Mouse (Mus musculus) left cerebral cortex, adult 18-20 months (tissue): Measurements from ENCODE around the gene Xylt2. TPM values are rescaled to one million over a fixed set of nuclear protein-coding genes. Genes with fewer than 3 reads are reported as not detected.
A peak's percentile ranks its signal among the peaks of the same experiment; 100 is the strongest.
"Not testable (repeated sequence)": the region's sequence is repeated elsewhere in the genome, so short reads cannot be mapped to it uniquely, and the experiment has no call there.

Source experiments
- DNase-seq, 2 experiments: peaks; one replicate each; pipeline ENCODE4 v3.0.0; 2021 to 2022; ENCODE audit warnings: low spot score in 2 of 2, mixed read lengths in 1 of 2
- long read RNA-seq, 2 experiments: library from polyadenylated mRNA; stranded (forward); transcript quantifications; one replicate each; pipeline ENCODE4 v2.0.0; 2021
- total RNA-seq, 2 experiments: library from RNA; stranded (reverse); gene quantifications; 2 replicates each; pipeline ENCODE4 v1.2.3; 2021

The Xylt2 gene
- total RNA-seq, result 10 to 100 TPM; 20.7 to 22.6 TPM
- long read RNA-seq, experiment 1, transcript Xylt2-201 (11 exons, 3,442 nt), result major isoform, 13 of 34 reads
- long read RNA-seq, experiment 1, partial matches to known transcripts, result 6 of 34 reads
- long read RNA-seq, experiment 1, other reads (novel, unspliced or antisense), result 15 of 34 reads
- long read RNA-seq, experiment 2, transcript Xylt2-201 (11 exons, 3,442 nt), result major isoform, 20 of 39 reads
- long read RNA-seq, experiment 2, partial matches to known transcripts, result 2 of 39 reads
- long read RNA-seq, experiment 2, other reads (novel, unspliced or antisense), result 17 of 39 reads

- DNase-seq, result peak; percentile 82 to 91
Observed at GRCm38 (mm10) chr11:94676754-94677606, at the start of gene Xylt2. Gene Xylt2 (minus strand): TSS chr11:94677515.

- DNase-seq, result no peak
Observed at GRCm38 (mm10) chr11:94719216-94719615, 41.9 kb upstream of the Xylt2 start.

- DNase-seq, result no peak
Observed at GRCm38 (mm10) chr11:94718113-94718909, 41.0 kb upstream of the Xylt2 start.

DNA sequence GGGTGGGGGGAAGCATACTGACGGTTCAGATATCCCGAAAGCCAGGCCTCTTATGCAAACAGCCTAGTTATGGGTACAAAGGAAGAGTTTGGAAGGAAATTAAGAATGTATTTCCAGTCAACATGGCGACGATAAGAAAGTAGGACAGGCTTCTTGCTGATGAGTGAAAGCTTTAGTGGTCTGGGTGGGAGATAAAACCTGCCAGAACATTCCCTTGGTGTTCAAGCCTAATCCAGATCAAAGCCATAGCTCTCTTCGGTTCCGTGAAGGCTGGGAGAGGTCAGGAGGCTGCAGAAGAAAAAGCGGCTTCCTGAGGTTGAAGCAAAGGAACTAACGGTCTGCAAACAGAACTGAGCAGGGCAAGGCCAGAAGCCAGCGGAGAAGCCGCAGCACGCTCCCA lies 39.9 kb upstream of the Xylt2 start:
- no peak for DNase-seq

DNA sequence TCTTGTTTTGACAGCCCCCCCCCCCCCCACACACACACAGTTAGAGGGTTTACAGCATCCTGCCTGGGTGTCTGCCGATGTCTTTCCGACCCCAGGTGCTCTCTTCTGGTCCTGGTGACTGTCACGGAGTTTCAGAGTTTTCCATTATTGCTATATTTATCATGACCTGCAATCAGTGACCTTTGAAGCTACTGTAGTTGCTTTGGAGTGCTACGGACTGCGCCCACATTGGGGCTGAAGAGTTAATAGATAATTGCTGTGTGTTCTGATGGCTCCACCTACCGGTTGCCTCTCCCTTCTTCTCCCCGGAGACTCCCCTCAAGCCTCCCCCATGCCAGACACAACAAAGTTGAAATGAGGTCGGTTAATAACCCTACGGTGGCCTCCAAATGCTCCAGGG lies 39.4 kb upstream of the Xylt2 start:
- no peak for DNase-seq

GRCm38 (mm10) chr11:94715622-94716021 lies 38.3 kb upstream of the Xylt2 start:
- DNase-seq, result peak; percentile 25 to 38

- no peak for DNase-seq
Observed at GRCm38 (mm10) chr11:94713246-94713860, 36.0 kb upstream of the Xylt2 start.

DNA sequence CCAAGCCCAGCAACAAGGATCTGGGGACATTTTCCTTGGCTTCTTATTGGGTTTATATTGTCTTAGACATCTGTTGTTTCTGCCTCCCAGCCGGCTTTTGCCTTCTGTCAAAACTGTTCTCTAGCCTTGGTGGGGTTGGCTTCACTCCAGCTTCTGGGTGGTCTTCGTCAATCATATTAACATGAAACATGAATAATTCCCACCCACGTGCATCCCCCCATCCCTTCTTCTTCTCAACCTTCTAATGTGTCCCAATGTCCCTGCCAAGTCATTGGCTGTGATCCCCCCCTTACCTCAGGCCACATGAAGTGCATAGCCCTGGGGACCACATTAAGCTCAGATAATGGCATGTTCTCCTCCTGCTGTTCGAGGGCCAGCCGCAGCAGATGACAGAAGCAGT lies 27.2 kb upstream of the Xylt2 start, which contains the start of gene Gm11541:
Gene Gm11541, minus strand, starts transcription at position 28 of the 400 bp plus-strand sequence.
- DNase-seq, result no peak

- no peak for DNase-seq
Observed at GRCm38 (mm10) chr11:94704020-94704419, 26.7 kb upstream of the Xylt2 start.

DNA sequence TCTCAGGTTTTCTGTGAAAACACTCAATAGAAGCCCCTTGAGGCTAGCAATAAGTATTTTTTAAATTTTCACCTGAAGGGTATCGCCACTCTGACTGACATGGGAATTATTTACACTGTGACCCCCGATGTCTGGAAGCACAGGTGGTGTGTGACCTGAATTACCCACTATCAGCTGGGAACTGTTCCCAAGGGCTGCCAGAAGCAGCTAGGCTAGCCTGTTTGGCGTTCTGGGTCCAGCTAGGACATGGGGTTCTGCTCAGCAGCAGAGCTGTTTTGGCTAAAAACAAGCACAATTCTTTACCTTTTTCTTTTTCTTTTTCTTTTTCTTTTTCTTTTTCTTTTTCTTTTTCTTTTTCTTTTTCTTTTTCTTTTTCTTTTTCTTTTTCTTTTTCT lies 24.9 kb upstream of the Xylt2 start:
- no peak for DNase-seq

DNA sequence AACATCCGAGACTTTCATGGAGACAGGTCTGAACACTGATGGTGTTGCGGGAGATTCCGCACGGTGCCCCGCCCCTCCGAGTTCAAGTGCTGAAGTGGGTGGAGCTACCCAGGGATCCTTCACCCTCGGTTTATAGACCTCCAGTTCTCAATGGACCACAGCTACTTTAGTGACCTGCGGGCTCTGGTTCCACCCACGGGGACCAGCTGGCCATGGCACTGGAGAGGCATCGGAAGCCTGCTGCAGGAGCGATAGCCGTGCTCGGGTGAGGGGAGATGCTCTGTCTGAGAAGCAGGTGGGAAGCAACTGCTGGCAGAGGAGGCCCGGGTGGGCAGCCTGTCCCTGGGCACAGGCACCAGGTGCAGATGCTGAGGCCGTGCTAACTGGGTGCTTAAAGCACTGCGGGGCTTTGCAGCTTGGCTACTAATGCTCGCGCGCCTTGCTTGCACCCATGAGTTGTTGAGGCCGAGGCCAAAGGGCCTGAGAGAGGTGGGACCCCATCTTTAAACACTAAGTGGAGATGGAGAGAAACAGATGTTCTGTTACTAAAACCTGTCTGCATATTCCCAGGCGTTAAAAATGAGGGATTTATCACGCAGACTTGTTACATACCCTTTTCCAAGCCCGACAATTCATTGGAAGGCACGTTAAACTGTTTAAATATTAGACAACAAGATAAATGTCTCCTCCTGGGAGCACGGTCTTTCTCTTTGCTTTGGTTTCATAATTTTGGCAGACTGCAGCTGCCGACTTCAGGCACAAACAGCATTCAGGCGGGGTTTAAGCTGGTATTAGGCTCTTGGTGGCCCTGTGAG lies 24.3 kb upstream of the Xylt2 start:
- DNase-seq, result no peak

- no peak for DNase-seq
Observed at GRCm38 (mm10) chr11:94699399-94699798, 22.1 kb upstream of the Xylt2 start.

DNA sequence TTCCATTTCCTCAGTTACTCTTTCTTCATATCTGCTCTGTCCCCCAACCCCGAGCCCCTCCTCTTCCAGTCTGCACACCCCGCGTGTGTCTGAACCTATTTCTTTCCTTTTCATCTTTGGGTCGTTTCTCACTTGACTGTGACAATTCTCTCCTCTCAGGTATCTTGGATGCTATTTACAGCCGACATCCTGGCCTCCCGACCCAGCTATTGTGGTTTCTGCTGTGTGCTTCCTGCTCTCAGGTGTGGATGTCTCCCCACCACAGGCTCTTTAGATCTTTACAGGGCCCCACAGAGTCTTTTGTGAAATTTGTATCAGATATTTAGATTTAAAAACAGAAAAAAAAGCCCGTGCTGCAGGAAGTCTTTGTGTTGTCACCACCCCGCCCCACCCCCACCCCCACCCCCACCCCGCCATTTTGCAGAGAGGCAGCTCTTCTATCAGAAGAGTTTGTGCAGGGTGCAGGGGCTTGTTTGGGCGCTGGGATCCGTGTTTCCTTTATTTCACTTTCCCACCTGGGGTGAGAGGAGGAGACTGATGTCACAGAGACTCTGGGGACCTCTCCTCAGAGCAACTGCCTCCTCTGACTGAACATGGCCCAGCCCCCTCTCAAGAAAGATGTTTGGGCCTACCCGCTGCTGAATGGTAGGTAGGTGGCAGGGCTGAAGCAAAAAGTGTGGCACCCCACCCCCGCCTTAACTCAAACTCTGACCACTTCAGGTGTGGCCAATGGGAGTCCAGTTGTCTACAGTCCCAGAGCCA lies 20.6 kb upstream of the Xylt2 start:
- DNase-seq, result no peak

- no peak for DNase-seq
Observed at GRCm38 (mm10) chr11:94697140-94697539, 19.8 kb upstream of the Xylt2 start.

- no peak for DNase-seq
Observed at GRCm38 (mm10) chr11:94695508-94695907, 18.2 kb upstream of the Xylt2 start.

DNA sequence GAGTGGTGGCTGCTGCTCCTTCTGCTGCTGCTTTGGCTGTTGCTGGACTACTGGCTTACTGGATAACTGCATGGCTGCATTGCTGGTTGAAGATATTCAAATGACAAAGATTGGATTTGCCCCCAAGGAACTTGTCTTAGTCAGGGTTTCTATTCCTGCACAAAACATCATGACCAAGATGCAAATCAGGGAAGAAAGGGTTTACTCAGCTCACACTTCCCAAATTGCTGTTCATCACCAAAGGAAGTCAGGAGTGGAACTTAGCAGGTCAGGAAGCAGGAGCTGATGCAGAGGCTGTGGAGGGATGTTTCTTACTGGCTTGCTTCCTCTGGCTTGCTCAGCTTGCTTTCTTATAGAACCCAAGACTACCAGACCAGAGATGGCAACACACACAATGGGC lies 15.2 kb upstream of the Xylt2 start:
- not testable (repeated sequence) for DNase-seq

DNA sequence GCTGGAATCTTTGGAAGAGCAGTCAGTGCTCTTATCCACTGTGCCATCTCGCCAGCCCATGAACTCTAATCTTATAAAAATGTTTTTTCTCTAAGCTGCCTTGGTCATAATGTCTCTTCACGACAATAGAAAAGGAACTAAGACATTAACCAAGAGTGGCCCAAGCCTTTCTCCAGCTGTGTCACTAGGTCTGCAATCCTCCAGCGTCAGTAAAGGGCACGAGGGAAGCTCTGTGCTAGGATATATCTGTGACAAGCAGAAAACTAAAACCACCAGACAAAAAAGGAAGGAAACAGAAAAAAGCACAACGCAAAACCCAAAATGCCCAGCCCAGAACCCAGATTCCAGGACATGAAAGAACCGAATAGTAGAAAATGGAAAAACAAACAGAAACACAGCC lies 9.9 kb upstream of the Xylt2 start:
- DNase-seq, result no peak

- no peak for DNase-seq
Observed at GRCm38 (mm10) chr11:94682427-94682826, 5.1 kb upstream of the Xylt2 start.

GRCm38 (mm10) chr11:94681640-94682039 lies 4.3 kb upstream of the Xylt2 start:
- no peak for DNase-seq

DNA sequence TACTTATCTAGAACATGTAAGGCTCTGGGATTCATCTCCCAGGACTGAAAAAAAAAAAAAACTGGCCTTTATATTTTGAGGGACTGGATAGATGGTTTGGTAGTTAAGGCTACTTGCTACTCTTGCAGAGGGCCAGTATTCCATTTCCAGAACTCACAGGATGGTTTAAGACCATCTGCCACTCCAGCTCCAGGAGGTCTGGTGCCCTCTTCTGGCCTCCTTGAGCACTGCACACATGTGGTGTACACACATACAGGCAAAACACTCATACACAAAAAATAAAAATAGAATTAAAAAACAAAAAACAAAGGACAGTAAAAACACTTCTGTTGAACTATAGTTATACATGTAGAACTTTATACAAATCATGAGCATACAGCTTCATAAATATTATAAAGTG lies 3.3 kb upstream of the Xylt2 start:
- no peak for DNase-seq
